Mouse (Mus musculus) megakaryocyte-erythroid progenitor cell, adult 5-6 weeks (primary cell): ENCODE data around the gene Gm1113. TPM values are rescaled to one million over a fixed set of nuclear protein-coding genes. Genes with fewer than 3 reads are reported as not detected.

Source experiments
- ATAC-seq: replicated peaks from 2 replicates; pipeline ENCODE4 v1.8.0; 2016; ENCODE audit warnings: mild to moderate bottlenecking, inconsistent platforms; ENCODE audit not compliant: severe bottlenecking, poor library complexity, low FRiP score, low TSS enrichment
- total RNA-seq, 2 experiments: library from RNA; stranded (forward) in 1 of 2; stranded (reverse) in 1 of 2; fragments of 200-1000, 215-1000 nt in 1 of 2; fragments of >200 nt in 1 of 2; fragmentation: Nextera tagmentation in 1 of 2; gene quantifications; 2 replicates each; pipeline ENCODE4 v1.2.3; 2014 to 2017

Gene Gm1113
- total RNA-seq (2014; fragmentation: Nextera tagmentation) (not detected in 2 replicates), total RNA-seq (2017) (not detected in 2 replicates)

DNA sequence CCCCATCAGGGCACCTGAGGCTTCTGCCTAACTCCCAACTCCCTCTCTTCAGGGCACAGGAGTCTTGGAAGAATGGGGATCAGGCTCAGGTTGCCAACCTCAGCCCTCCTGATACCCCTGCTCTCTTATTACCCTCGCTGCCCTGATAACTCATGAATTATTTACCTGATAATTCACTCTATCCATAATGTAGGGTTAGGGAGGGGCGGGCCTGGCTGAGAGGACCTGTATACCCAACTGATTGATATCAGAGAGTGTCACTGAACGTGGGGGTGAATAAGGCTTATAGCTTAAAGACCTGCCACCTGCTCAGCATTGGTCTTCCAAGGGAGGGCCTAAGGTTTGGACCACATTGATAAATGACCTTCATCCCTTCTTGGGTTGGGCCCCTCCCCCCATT lies at the start of gene Gm1113:
Gene Gm1113, minus strand, starts transcription at position 101 of the 400 bp plus-strand sequence.
- ATAC-seq: no peak

DNA sequence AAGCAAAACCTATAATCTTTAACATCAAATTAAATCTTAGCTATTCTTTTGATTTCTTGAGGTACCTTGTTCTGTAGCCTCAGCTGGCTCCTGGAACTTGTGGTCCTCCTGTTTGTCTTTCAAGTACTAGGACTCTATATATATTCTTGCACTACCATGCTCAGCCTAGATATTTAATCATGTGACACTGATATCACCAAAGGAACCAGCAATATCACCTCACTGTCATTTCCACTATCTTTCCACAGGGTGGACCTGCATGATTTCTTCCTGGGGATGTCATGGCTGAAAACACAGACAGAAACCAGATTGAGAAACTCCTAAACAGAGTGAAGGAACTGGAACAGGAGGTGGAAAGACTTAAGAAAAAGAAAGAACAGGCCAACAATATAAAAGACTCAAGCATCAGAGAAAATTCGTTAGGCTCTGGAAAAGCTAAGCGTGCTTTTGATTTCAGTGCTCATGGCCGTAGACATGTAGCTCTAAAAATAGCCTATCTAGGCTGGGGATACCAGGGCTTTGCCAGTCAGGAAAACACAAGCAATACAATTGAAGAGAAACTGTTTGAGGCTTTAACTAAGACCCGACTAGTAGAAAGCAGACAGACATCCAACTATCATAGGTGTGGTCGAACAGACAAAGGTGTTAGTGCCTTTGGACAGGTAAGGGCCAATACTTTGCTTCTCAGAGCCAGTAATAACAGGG lies 46.6 kb upstream of the Gm1113 start:
- ATAC-seq: no peak

DNA sequence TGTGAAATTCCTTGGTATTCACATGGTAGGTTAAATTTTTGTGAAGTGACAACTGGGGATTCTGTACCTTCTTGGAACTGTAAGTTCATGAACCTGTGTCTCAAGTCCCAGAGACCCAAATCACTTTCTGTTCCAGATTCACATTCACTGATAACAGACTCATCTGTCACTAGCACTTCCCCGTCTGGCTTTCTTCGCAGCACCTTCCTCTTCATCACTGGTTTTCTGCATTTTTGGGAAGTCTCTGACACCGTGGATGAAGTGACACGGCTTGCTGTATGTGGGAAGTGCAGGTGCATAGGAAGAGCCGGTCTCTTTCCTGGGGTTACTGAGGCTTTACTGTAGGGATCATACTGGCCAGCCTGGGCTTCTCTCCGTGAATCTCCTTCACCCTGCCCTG lies 43.5 kb upstream of the Gm1113 start:
- no peak for ATAC-seq

DNA sequence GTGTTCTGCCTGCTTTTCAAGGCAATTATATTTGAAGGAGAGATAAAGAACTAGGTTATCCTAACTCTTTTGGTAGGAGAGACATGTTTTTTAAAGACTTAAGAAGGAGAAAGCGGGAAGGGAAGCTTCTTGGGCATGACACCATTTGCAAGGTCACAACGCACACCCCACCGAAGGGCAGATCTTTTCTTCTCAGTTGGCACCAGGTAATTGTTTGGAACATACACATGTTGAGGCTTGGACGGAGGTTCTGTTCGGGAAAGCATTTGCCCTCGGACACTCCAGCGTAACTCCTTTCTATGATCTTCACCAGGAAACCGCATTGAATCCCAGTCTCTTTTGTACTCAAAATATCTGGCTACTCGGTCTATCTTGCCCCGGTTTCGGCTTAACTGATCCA lies 43.0 kb upstream of the Gm1113 start:
- no peak for ATAC-seq

DNA sequence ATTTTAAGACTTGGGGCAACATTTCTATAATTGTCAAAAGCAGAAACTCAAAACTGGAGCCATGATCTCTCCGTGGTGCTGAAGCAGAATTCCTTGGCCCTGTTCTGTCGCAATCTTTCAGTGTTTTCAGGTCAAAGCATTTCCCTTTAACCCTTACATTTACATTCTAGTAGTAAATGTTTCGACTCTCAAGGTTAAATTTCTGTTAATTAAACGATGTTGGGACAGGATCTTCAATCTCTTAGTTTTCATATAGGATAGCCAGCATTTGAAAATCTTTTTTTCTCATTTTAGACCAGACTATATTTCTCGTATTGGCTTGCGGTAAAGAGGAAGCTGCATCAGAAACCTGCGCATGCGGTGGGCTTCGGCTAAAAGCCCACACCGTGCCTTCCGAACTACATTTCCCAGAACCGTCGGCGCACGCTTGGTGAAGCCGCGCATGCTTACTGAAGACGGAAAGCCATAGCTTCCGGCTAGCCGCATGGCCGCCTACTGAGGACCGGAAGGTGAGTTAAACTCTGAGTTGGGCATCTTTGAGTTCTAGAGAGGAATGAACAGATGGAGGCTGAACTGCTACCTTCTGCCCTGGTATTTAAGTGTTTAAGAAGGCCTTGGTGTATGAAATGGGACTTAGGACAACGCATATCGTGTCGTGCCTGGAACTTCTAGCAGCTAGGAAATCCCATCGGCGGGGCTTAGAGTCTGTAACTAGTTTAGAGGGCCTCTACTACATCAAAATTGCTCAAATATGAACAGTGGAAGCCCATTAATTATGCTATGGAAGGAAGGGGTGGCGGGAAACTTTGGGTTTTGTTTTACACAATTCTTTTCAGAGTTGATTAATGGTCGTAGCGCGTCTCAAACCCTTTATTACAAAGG lies 41.2 kb upstream of the Gm1113 start:
- peak; percentile 97 for ATAC-seq

DNA sequence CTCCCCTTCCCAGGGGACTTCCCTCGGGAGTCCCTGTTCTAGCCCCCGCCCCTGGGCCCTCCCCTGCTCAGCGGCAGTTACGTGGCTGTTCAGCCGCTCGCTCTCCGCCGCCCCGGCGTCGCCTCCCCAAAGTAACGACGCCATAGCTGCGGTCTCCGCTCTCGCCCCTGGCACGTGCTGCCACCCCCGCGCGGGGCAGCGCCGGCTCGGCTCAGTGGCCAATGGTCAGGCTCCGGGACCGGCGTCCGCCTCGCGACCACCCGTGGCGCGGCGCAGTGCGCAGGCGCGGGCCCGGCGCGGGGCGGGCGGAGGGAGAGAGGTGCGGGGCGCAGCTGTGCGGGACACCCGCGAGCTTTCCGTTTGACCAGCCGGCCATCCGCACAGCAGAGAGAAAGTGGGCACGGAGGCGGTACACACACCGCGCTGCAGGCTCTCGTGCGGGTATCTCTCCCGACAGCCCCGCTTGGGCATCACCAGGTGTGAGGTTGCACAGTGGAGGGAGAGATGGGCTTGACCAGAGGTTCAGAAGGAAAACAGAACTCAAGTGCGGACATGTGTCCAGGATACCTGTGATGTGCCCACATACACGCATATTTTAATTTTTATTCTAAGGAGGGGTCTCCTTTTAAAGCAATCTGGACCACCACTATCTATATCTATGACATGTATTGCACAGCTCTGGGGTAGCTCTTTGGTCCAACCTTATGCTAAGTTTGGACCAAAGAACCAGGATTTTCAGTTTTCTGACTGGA lies 40.4 kb upstream of the Gm1113 start, which contains the start of the genes Ddx25 and Pus3:
Gene Ddx25, minus strand, starts transcription at position 272 of the 752 bp plus-strand sequence.
Gene Pus3, plus strand, starts transcription at position 339 of the 752 bp plus-strand sequence.
- no peak for ATAC-seq

DNA sequence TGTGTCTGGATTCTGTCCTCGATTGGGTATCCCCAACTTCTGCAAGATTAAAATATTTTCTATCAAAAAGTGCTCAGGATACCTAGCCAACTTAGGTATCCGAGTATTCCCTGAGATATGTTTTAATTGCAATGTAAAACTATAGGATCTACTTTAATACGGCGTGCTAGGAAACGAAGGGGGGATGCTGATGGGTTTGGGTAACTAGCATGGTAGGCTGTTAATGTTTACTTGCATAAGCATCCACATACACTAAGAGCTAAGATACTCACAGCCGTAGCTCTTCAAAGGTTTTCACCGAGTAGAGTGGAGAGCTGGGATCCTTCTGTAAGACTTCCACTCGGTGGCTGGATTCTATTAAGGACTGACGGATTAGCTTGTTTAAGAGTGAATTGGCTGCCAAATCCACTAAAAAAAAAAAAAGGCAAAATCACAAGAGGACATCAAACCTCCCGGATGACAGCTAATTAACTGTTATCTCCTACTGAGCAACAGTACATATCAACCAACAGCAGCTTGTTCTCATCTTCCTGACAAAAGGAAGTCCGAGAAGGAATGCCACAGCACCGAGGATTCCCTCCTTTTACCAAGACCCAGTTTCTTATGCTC lies 38.5 kb upstream of the Gm1113 start:
- no peak for ATAC-seq

DNA sequence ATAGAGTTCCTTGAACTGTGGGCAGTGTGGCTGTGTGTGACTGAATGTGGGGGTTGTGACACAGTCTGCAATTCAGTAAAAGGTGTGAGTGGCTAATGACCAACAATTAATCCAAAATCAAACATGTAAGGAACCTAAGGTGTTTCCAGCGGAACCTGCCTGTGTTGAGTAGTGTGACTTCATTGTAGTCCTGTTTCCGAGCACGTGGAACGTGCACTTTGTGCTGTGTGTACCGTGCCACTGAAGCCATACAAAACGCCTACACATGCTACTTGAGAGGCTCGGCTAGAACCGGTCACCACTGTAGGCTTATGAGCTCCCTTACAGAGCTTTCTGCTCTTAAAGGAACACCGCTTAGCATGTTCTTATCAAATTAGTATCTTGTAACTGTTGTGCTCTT lies 30.4 kb upstream of the Gm1113 start:
- ATAC-seq: no peak

DNA sequence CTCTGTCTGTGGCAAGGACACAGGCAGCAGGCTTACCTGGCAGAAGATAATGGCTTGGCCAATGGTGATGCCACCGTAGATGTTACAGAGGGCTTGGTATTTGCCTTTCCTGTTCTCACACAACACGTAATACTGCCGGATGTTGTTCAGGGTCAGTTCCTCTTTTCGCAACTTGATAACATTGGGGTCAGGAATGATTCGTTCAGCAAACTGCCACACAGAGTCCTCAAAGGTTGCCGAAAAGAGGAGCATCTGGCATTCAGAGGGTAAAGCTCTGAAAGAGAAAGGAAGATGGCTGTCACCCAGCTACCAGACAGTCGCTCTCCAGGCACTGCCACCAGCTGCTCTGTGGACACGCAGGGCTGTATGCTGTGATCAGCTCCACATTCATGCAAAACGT lies 28.7 kb upstream of the Gm1113 start:
- ATAC-seq: 0 out of 2 replicates have a peak, but pooled peaks have one; percentile 46

DNA sequence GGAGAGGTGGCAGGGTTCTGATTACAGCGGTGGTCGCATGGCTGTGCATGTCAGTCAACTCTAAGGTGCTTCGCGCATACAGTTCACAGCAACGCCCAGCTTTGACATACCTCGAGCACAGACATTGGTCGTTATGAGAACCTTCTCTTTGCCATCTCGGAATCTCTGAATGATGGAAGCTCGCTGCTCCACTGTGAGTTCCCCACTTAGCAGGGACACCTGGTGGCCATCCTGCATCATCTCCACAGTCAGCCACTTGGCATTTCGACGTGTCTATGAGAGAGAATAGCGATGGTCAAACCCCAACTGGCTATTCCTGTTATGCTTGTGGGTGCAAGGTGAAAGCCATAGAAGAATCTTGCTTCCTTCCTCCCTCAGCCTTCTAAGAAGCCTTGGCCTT lies 27.6 kb upstream of the Gm1113 start:
- no peak for ATAC-seq

DNA sequence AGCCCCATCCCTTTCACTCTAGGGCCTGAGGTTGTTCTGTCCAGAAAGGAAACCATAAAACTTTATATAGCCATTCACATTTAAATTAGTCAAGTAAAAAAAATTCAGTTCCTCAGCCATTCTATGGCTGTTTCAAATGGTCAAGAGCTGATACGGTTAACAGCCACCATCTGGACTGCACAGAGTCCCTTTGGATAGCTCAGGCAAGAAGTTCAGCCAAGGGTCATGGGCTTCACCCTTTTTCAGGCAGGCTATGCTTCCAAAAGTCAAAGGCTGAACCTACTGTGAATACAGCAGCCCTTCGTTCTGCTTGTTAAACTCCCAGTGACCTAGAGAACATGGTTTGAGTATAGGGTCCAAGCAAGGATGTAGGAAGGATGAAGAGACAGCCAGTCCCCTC lies 26.6 kb upstream of the Gm1113 start:
- ATAC-seq: no peak

DNA sequence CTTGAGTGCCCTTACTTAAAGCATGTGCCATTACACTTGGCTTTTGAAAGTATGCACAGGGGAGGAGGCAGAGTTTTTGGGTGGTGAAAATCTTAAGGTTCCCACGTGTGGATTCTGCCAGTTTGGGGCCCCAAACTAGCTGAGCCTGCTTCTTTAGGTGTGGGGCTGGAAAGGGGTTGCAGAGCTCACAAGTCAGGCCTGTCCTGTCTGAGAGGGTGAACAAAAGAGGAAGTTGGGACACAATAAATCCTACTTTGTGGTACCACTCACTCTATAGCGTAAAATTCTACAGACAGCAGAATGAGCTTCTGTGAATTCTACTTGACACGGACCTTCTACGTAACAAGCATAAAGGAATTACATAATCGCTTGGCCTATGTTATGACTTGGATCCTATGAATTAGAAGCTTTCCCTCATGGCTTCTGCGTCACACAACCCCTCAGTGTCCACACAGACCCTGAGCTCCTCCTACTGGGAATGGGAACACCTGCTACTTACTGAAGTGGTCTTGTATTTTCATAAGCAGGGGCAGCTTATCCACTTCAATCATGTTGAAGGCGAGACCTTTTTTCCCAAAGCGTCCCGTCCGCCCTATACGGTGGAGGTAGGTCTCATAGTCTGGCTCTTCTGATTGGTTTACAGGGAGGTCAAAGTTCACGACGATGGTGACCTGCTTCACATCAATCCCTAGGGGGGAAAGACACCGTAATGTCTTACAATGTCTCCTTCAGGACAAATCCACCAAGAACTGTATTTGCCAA lies 25.2 kb upstream of the Gm1113 start:
- ATAC-seq: no peak

DNA sequence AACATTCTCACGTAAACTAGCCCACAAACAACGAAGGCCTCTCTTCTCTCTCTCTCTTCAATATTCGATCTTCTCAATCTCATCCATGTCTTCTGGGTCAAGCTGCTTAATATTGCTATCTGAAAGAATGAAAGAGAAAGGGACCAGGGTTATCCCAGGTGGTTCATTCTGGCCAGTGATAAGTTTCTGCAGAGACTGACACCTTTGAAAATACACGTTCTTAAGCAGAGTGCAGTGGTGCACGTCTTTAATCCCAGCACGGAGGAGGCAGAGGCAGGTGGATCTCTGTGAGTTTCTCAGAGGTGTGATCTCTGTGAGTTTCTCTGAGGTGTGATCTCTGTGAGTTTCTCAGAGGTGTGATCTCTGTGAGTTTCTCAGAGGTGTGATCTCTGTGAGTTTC lies 23.9 kb upstream of the Gm1113 start:
- no peak for ATAC-seq

DNA sequence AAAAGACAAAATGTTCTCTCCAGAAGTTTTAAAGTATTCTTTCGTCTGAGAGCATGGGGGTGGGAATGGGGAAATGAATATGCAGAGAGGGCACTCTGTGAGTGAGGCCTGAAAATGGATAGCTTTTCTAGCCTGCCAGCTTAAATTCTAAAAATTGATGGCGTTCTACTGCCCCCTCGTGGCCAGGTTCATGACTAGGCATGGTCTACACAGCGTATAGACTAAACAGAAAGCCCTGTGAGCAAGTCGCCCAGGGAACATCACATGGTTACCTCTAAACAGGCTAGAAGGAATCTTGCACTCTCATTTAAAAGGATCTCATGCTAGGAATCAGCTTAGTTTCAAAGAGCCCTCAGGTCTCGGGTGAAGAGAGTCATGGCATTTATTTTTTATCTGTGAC lies 23.4 kb upstream of the Gm1113 start:
- ATAC-seq: peak; percentile 83

DNA sequence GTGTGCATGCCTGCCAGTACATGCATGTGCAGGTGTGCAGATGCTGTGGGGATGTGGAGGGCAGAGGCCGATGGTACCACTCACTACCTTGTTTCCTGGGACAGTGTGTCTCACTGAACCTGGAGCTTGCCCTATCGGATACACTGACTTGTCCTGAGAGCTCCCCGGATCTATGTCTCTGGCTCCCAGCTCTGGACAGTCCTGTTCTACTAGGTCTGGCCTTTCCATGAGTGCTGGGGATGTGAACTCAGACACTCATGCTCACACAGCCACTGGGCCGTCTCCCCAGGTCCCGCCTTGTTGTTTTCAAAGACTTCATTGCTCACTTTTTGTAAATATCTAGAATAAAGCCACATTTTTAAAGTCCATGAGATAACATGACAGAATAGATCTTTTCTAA lies 23.0 kb upstream of the Gm1113 start:
- ATAC-seq: no peak

DNA sequence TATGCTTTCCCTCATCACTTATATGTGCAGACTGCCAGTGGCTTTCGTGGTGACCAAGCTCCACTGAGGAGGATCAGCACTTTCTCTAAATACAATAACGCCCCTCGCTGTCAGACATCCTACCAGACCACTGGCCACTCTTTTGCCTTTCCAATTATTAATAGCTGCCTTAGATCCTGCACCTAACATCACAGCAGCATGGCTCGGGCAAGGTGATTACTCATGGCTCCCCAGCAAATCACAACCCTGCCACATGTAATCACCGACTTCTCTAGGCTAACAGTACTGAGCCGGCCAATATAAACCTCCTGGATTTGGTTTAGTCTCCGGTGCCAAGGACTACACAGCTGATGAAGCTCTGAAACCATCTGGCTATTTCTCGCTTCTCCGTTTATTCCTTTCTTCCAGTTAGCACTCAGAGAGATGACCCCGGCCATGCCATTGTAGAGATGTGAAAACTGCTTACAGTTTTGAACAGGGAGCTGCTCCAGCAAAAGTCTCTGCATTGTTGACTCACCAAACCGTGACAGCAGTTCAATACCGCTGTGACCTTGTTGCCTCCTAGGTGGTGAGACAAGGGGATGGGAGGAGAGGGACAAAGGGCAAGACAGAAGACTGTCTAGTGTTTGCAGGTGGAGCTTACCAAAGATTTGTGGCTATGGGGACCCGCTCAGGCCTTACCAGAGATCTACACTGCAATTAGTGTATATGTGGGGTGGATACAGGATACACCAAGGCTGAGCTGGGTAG lies 21.1 kb upstream of the Gm1113 start:
- no peak for ATAC-seq

DNA sequence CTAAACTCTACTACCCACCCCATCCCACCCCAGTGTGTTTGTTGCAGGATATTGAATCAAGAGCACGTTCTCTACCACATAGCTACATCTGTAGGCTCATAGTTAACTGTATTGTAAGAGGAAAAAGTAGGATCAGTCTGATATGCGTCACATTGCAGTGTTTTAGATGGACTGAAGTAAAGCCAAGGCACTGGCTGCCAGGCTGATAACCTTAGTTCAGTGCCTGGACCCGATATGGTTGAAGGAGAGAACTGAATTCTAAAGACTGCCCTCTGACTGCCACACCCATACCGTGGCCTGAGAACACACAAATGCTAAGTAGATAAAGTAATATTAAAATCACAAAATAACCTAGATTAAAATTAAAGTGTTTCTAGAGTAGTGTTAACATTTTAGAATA lies 17.8 kb upstream of the Gm1113 start:
- peak; percentile 68 for ATAC-seq

DNA sequence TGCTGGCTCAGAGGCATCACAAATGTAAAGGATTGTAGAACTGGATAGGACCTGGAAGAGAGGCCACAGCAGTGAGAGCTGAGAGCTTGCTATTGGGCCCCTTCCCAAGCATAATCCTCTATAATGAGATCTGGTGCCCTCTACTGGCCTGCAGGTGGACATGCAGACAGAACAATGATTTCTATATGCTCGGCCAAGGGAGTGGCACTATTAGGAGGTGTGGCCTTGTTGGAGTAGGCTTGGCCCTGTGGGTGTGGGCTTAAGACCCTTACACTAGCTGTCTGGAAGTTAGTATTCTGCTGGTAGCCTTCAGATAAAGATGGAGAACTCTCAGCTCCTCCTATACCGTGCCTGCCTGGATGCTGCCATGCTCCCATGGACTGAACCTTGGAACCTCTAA lies 17.0 kb upstream of the Gm1113 start:
- peak; percentile 89 for ATAC-seq
